Mouse (Mus musculus) retina, adult 2 months (tissue): ENCODE results near the gene Tm7sf2.
"Not testable (repeated sequence)": the region's sequence is repeated elsewhere in the genome, so short reads cannot be mapped to it uniquely, and the experiment has no call there.

Experiments
- DNase-seq: peaks from one replicate; pipeline ENCODE4 v3.0.0-alpha.2; 2012; ENCODE audit warnings: low read depth, low spot score

Tm7sf2 gene

DNA sequence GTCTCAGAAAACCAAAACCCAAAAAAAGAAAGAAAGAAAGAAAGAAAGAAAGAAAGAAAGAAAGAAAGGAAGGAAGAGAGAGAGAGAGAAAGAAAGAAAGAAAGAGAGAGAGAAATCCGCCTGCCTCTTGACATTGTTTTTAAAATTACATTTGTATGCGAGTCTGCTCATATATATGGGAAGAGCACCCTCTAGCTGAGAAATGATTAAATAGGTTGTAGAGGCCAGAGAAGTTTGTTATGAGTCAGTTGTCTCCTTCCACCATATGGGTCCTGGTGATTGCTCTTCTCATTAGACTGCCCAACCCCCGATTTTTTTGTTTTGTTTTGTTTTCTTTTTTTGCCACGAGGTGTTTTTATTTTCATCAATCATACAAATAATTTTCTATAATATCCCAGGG is 24.1 kb downstream of the Tm7sf2 start:
- DNase-seq = not testable (repeated sequence)

DNA sequence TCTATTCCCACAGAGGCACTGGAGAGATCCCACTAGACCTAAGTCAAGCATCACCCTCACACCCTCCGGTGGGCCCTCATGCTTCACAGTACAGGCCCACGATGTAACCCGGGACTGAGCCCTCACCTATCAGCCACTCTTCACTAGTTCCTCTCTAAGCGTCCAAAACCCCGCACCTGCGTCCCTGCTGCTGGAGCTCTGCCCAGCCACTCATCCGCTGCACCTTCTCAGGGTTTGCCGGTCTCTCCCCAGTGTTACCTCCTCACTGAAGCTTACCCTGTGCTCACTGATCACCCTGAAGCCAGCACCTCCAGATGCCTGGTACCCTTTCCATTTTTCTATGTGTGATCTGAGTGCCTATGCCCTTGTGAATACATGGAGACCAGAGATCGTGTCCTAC is 25.9 kb downstream of the Tm7sf2 start:
- no peak for DNase-seq

- no peak for DNase-seq
These were observed 28.2 kb downstream of the Tm7sf2 start for GRCm38 (mm10) chr19:6040002-6040401.

DNA sequence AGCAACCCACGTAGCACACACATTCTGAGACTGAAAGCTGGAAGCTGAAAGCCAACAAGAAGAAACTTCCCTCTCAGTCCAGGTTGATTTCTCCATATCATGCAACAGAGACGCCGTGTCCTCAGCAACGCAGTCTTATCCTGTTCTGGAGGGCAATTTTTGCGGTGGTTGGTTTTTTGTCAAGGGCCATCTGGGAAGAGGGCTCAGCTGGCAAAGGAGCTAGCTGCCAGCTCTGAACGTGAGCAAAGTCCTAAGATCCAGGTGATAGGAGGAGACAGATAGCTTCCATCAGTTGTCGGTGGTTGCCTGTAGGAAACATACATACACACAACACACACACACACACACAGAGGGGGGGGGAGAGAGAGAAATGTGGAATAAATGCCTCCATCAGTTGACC is 29.8 kb downstream of the Tm7sf2 start:
- no peak for DNase-seq

- no peak for DNase-seq
These were observed 30.5 kb downstream of the Tm7sf2 start for GRCm38 (mm10) chr19:6037695-6038094.

GRCm38 (mm10) chr19:6035966-6036585 is 32.1 kb downstream of the Tm7sf2 start:
- no peak for DNase-seq

- DNase-seq = no peak
These were observed 37.5 kb downstream of the Tm7sf2 start for GRCm38 (mm10) chr19:6030520-6031280.

- no peak for DNase-seq
These were observed 38.7 kb downstream of the Tm7sf2 start for GRCm38 (mm10) chr19:6029426-6029825.

- no peak for DNase-seq
These were observed 39.2 kb downstream of the Tm7sf2 start for GRCm38 (mm10) chr19:6028991-6029390.

GRCm38 (mm10) chr19:6023930-6024329 is 44.2 kb downstream of the Tm7sf2 start:
- DNase-seq = no peak

DNA sequence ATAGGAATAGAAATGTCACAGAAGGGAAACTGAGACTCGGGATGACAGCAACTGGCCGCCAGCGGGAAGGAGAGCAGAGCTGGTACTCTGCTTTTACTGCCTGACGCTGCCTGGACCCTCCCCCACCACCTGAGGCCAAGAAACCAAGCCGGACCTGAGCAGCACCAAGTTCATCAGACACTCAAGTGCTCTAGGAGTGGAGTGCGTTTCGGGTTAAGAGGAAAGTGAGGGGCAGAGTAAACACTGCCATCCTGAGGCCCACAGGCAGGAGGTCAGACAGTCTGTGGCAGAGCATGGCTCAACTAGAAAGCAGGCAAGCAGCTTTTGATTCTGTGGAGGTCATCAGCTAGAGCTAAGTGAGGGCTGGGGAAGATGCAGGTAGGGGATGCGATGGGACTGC is 45.1 kb downstream of the Tm7sf2 start:
- no peak for DNase-seq

GRCm38 (mm10) chr19:6020276-6020675 is 47.9 kb downstream of the Tm7sf2 start:
- no peak for DNase-seq

DNA sequence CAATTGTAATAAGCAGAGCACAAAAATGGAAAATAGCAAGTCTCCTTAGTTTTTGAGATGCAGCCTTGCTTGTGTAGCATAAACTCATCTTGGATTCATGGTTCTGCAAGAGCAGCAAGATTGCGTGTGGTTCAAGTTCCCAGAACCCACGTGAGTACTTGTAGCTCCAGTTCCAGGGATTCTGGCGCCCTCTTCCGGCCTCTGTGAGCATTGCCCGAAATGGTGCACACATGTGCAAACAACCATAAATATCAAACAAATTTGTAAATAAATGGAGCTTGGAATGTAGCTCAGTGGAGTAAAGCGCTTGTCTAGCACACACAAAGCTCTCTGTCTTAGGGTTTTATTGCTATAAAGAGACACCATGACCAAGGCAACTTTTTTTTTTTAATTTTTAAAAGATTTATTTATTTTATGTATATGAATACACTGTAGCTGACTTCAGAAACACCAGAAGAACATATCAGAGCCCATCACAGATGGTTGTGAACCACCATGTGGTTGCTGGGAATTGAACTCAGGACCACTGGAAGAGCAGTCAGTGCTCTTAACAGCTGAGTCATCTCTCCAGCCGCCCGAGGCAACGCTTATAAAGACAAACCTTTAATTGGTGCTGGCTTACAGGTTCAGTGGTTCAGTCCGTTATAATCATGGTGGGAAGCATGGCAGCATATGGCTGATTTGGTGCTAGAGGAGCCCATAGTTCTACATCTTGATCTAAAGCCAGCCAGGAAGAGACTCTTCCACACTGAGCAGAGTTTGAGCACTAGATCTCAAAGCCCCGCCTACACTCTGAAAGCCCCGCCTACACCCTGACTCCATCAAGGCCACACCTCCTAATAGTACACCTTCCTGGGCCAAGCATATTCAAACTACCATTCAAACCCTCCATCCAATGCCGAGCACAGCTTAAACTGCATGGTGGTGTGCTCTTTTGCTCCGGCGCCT is 49.8 kb downstream of the Tm7sf2 start:
- DNase-seq = peak; percentile 56

DNA sequence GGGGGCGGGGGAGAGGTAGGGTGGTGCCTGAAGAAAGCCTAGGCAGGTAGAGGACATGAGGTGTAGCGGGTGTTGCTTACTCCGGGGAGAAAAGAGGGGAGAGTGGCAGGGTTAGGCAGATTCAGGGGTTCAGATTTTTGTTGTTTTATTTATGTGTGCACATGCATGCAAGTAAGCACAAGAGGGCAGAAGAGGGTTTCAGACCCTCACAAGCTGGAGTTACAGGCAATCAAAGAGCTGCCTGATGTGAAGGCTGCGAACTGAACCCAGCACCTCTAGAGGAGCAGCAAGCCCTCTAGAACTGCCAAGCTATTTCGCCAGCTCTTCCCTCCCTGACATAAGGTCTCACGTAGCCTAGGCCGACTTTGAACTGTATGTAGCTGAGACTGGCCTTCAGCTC is 51.6 kb downstream of the Tm7sf2 start:
- DNase-seq = no peak

DNA sequence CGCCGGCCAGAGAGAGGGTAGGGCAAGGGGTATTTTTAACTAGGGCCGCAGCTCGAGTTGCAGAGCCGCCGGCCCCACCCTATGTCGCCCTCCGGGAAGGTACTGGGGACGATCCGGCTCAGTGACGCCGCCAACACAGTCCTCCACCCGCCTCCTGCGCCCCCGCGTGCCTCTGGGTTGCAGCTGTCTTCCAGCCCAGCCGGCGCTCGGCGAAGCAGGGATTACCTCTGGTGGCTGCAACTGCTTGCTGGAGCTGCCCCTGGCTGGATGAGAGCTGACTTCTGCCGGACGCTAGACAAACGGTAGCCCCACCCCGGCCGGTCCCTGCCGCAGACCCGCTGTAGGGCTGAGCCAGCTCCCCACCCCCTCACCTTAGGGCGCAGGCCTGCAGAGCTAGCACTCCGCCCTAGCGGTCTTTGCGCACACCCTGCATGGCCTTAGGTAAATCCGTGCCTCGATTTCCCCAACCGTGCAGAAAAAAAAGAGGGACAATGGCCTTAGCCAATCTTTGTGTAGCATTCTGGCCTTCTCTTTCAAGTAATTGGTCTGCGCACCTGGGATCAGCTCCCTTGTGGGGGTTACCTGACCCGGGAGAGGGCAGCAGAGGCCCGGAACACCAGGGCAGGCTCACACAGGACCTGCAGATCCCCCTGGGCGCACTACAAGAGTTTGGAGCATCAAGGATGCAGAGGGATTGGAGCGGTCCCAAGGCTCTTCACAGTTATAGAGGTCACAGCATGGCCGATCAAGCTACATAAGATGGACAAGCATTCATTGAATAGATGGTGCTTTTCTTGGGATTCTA is 52.5 kb downstream of the Tm7sf2 start, which contains the start of gene Capn1:
Gene Capn1, minus strand, starts transcription at position 387 of the 805 bp plus-strand sequence.
- DNase-seq = no peak

GRCm38 (mm10) chr19:6014991-6015510 is 53.1 kb downstream of the Tm7sf2 start:
- DNase-seq = no peak

GRCm38 (mm10) chr19:6013691-6014090 is 54.5 kb downstream of the Tm7sf2 start:
- DNase-seq = no peak
